Mouse (Mus musculus): ENCODE measurements around the gene Sept14.

DNA sequence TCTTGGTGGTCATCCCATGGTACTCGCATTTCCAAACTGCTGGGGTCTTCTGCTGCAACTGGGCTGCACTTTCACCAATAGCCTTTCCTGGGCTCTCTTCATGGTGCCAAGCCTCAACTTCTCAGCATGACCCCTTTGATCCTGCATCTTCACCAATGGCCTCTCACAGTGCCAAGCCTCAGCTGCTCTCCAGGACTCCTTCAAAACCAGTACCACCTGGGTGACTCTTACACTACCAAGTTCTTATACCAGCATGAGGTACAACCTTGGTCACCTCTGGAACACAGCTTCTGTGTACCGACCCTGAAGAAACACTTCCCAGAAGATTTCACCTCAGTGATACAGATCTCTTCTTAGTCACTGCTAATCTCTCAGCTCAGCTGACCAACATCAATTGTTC lies at the start of gene Sept14:
- TF ChIP-seq CTCF (IDR thresholded peaks at IDR 0.05; ENCODE audit: extremely low read depth, insufficient read depth, insufficient read length, insufficient replicate concordance) (no peak), POLR2A (IDR thresholded peaks at IDR 0.05; ENCODE audit: low read depth, low read length) (no peak)
